Mouse (Mus musculus): Measurements from ENCODE around the gene Cyp2b13. TPM values are rescaled to one million over a fixed set of nuclear protein-coding genes. Genes with fewer than 3 reads are reported as not detected.
"Not testable (repeated sequence)": the region's sequence is repeated elsewhere in the genome, so short reads cannot be mapped to it uniquely, and the experiment has no call there.

The Cyp2b13 gene
- not detected for total RNA-seq (2021)

DNA sequence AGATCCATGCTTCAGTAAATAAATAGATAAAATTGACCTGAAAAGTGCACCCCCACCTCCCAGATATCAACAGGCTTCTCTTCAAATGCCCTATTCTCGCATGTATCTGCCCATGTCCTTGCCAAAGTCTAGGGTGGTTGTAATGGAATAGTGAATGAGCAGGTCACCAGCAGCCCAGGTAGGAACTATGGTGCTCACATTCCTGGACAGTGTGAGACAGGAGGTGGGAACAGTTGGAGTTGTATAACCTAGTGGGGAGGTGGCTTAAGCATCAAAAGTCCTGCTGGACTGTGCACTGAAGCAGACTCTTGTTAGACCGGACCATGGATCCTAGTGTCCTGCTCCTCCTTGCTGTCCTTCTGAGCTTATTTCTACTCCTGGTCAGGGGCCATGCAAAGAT lies at the start of gene Cyp2b13:
Cyp2b13 (plus strand) TSS at position 301 of the 400 bp plus-strand sequence.
- intact Hi-C loops (cut with DNase I); DNase-seq: not testable (repeated sequence)

DNA sequence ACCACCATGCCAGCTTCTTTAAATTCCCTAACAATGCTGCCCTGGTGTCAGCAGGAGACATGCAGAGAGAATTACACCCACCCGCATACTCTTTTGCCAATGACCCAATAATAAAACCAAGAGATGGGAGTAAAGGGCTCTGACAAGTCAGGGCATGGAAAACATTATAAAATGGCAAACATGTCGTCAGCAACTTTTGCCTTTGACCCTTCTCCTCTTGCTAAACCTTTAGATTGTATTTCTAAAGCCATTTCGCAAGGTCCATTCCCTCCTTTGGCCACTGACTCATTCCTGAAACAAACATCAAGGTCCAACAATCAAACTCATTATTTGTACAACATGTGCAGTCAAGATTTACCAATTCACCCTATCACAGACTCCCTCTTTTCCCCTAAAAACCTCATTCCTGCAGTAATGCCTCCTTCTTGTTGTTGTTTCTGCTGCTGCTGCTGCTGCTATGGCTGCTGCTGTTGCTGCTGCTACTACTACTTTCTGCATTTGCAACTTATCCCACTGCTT lies 41.4 kb upstream of the Cyp2b13 start:
- intact Hi-C loops (cut with DNase I); DNase-seq: not testable (repeated sequence)

DNA sequence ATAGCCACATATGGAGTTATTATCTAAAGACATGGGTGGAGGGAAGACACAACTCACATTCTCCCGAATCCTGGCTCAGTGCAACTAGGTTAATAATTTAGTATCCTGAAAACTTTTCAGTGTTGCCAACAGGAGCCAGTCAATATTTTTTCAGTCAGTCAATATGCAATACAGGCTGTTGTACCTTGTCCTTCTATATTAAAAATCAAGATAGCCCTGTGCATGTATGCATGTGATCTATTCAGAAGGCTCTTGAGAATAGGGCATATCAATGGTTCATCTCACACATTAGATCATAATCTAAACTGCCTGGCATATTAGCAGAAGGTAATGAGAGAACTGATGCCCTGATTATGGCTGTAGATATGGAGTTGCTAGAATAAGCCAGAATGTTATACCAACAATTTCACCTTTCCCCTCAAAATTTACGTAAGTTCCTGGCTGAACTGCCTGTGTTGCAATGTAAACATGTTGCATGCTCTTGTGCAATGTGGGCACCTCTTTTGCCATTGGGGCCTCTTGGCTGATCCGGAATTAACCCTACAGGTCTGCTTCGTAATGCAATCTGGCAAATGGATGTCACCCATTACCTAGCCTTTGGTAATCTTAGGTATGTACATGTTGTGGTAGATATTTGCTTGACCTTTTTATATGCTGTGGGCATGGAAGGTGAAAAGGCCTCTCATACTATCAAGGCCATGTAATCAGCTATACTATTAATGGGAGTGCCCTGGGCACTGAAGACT lies 6.2 kb upstream of the Cyp2b13 start:
- DNase-seq; intact Hi-C loops (cut with DNase I): not testable (repeated sequence)

DNA sequence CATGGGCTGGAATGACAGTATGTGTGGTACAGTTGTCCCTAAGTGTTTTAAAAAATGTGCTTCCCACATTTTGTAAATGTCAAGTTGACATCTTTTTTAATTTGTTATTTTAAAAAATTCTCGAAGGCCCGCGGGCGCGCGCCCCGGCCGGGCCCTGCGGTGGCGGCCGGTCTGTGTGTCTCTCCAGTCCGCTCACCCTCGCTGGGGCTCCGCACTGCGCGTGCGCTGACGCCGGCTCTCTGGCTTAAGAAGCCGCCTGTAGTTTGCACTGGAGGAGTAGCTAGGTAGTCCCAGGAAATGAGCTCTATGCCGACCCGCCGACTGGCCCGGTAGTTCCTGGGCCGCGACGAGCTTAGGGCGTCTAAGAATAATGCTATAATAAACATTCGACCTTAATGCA lies 10.4 kb downstream of the Cyp2b13 start:
- DNase-seq; intact Hi-C loops (cut with DNase I): not testable (repeated sequence)

DNA sequence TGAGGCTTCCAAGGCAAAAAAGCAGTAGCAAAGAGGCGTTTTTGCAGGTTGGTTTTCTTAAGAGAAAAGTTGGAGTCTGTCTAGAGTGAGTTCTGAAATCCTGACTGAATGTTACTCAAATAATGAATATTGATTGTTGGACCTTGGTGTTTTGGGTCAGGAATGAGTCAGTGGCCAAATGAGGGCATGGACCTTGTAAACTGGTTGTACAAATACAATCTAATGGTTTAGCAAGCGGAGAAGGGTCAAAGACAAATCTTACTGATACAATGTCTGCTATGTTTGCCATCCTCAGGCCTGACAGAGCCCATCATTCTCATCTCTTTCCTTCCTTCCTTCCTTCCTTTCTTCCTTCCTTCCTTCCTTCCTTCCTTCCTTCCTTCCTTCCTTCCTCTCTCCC lies 21.3 kb downstream of the Cyp2b13 start:
- intact Hi-C loops (cut with DNase I): loop anchor here (5.0 kb wide), 1 partner anchor 100 kb away; no protein-coding TSS in a partner anchor
- no peak for DNase-seq

DNA sequence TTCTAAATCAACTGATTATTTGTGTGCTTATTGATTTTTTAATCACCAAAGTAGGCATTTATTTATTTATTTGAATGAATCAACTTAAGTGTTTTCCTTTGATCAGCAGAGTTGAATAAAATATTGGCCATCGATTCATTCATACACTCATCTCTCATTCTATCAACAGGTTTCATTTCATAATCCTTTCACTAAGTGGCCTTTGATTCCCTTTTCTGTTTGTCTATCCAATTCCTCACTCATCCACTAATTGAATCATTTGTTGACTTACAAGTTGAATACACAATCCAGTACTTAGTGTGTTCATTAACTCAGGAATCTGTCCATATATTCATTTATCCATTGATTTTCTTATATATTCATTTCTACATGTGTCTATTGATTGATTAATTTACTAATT lies 26.1 kb downstream of the Cyp2b13 start:
- intact Hi-C loops (cut with DNase I): no loop called here

DNA sequence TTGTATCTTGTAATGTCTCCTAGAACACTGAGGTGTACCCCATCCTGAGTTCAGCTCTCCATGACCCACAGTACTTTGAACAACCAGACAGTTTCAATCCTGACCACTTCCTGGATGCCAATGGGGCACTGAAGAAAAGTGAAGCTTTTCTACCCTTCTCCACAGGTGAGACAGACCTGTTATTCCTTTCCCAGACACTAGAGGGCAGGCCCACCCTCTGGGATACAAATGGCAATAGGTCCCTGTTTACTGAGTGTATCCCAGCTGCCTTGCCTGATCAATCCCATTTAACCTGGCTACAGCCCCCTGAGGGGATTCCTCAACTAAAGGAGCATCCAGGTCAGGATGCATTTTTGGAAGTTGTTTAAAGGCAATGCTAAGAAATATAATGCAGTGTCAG lies 27.3 kb downstream of the Cyp2b13 start:
- DNase-seq; intact Hi-C loops (cut with DNase I): not testable (repeated sequence)

More for the DNA sequence above, 26.1 kb downstream of the Cyp2b13 start:
- DNase-seq: no peak

DNA sequence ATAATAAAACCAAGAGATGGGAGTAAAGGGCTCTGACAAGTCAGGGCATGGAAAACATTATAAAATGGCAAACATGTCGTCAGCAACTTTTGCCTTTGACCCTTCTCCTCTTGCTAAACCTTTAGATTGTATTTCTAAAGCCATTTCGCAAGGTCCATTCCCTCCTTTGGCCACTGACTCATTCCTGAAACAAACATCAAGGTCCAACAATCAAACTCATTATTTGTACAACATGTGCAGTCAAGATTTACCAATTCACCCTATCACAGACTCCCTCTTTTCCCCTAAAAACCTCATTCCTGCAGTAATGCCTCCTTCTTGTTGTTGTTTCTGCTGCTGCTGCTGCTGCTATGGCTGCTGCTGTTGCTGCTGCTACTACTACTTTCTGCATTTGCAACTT lies 78.3 kb downstream of the Cyp2b13 start:
- intact Hi-C loops (cut with DNase I); DNase-seq: not testable (repeated sequence)

DNA sequence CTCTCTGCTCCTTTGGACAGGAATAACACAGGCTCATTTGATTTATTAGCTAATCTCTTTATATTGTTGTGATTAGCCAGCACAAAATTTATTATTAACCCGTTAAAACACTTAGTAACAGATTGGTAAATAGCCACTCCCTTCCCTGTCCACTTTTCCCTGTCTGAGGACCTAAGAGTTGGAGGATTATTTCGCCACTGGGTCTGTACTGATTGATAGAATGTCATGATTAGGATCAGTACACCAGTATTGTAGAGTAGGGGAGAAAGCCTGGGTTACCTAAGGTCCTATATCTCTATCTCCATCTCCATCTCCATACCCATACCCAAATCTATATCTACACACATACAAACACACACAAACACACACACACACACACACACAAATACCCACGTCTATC lies 82.4 kb downstream of the Cyp2b13 start:
- intact Hi-C loops (cut with DNase I); DNase-seq: not testable (repeated sequence)

Other genes starting within 250 kb of the Cyp2b13 start
- gene Cyp2s1, start 244.6 kb upstream of the Cyp2b13 start, total RNA-seq (2021): 1 to 10 TPM; 2.4 to 3.5 TPM
- not detected for gene Cyp2b10, start 163.9 kb upstream of the Cyp2b13 start, total RNA-seq (2021)
- gene Cyp2b9, start 111.9 kb downstream of the Cyp2b13 start, total RNA-seq (2021): not detected
- gene Vmn1r184, start 198.8 kb downstream of the Cyp2b13 start, total RNA-seq (2021): not detected
- not detected for gene Cyp2a4, start 245.7 kb downstream of the Cyp2b13 start, total RNA-seq (2021)